Mouse (Mus musculus) kidney, embryonic 16.5 days (tissue): Measurements from ENCODE around the gene Slc1a7. TPM values are rescaled to one million over a fixed set of nuclear protein-coding genes. Genes with fewer than 3 reads are reported as not detected.

Experiments used
- ATAC-seq: fragments of 200-750 bp; cut with Nextera tagmentation; 2 replicates; pipeline ENCODE4 v1.8.0; 2017; ENCODE audit warnings: moderate TSS enrichment; ENCODE audit not compliant: low FRiP score, low TSS enrichment
- H3K27ac ChIP-seq: fragments of 300-500 bp; sonication (generic); 2 replicates; pipeline ENCODE4 v1.5.1; 2014; ENCODE audit warnings: low read length
- H3K27me3 ChIP-seq: fragments of 300-500 bp; sonication (generic); 2 replicates; pipeline ENCODE4 v1.6.1; 2014; ENCODE audit warnings: low read length, control low read depth, mixed read lengths; ENCODE audit not compliant: insufficient read depth
- H3K36me3 ChIP-seq: fragments of 300-500 bp; sonication (generic); 2 replicates; pipeline ENCODE4 v1.6.1; 2014; ENCODE audit warnings: low read length, control low read depth, mixed read lengths; ENCODE audit not compliant: insufficient read depth
- H3K4me1 ChIP-seq: fragments of 300-500 bp; sonication (generic); 2 replicates; pipeline ENCODE4 v1.6.1; 2014; ENCODE audit warnings: low read length, control low read depth, mixed read lengths; ENCODE audit not compliant: insufficient read depth
- H3K4me2 ChIP-seq: fragments of 300-500 bp; sonication (generic); replicated peaks from 2 replicates; pipeline ENCODE4 v1.6.1; 2014; ENCODE audit warnings: low read depth, low read length
- H3K4me3 ChIP-seq: fragments of 300-500 bp; sonication (generic); 2 replicates; pipeline ENCODE4 v1.5.1; 2014; ENCODE audit warnings: mild to moderate bottlenecking, low read length
- H3K9ac ChIP-seq: fragments of 300-500 bp; sonication (generic); replicated peaks from 2 replicates; pipeline ENCODE4 v1.6.1; 2014; ENCODE audit warnings: low read length
- H3K9me3 ChIP-seq: fragments of 300-500 bp; sonication (generic); 2 replicates; pipeline ENCODE4 v1.6.1; 2016; ENCODE audit warnings: low read length, control low read depth
- WGBS: fragments of 180-500 bp; shearing (Covaris S2); extraction: QIAGEN DNeasy Blood & Tissue Kit; methylation state at CpG from one replicate; pipeline ENCODE4 v1.1.7; 2014; 5-methylcytosine and 5-hydroxymethylcytosine counted together
- polyA plus RNA-seq: library from polyadenylated mRNA; unstranded; fragments of >200 nt; fragmentation: Nextera tagmentation; extraction: Ambion mirVana; gene quantifications from 2 replicates; pipeline ENCODE4 v1.2.1, GENCODE M21; 2015

Gene Slc1a7
- polyA plus RNA-seq, 1 experiment from 2014 or later, result not detected

DNA sequence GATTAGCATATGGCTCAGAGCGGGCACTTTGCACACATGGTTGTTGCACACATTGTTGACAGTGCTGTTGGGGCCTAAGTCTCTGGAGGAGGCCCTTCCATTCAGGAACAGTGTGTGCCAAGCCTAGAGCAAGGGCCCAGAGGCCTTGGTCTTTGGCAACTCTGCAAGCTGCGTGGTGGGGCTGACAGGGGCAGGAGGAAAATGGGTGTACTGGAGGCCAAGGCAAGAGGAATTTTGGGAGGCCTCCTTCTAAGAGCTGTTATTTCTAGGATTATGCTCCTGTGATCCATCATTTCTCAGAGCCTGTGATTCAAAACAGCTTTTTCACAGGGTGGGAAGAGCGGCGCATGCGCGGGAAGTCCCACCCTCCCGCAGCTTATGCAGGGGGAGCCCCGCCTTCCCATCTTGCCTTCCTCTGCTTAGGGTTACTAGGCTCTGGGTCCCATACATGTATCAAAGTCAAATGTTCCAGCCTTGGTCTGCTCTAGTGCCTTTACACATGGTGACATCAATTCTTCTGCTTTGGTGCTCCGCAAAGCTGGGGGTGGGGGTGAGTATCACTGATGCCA, 28.4 kb downstream of the Slc1a7 start:
- Histone ChIP-seq H3K27ac (no peak overlapping the region), H3K9me3 (0 out of 2 replicates have a peak, but pooled peaks cover 3% of the 10 kb centered on the region), H3K4me3 (no peak overlapping the region), H3K27me3 (no peaks in the 10 kb centered on the region), H3K4me1 (peaks cover 4% of the 10 kb centered on the region; the same call in 1 of the 2 replicates), H3K9ac (no peak overlapping the region), H3K4me2 (no peak overlapping the region), H3K36me3 (no peaks in the 10 kb centered on the region)
- 88% methylated on average over 9 of the region's 9 CpGs for WGBS
- no peak for ATAC-seq

DNA sequence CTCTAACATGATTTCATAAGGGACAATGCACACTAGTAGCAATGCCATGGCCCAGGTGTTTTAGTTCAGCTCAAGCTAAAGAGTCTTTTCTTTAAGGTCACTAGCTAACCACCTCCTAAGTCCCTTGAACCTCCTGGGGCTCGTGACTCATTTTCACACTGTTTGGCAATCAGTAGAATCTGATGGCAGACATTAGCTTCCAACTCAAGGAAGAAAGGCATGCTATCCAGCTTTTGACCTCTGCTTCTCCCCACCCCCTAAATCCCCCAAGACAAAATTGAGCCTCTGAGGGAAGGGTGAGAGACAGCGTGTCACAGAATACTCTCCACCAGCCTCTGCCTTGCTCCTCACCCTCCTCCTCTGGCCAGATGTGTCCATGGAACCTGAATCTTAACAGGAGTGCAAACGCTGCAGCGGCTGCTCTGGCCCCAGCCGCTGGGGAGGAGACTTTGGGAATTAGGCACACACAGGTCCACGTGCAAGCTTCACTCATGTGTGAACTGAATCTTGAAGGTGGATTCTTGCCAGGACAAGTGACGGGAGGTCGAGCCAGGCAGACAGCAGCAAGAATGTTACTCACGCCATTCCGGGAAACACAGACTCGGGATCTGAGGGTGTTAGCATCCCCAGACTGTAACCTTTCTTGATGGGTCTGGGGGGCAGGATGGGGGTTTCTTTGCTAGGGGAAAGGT, 30.7 kb downstream of the Slc1a7 start:
- WGBS, result 13% methylated on average over 11 of the region's 11 CpGs
- no peak; the same call in 1 of the 2 replicates for ATAC-seq

DNA sequence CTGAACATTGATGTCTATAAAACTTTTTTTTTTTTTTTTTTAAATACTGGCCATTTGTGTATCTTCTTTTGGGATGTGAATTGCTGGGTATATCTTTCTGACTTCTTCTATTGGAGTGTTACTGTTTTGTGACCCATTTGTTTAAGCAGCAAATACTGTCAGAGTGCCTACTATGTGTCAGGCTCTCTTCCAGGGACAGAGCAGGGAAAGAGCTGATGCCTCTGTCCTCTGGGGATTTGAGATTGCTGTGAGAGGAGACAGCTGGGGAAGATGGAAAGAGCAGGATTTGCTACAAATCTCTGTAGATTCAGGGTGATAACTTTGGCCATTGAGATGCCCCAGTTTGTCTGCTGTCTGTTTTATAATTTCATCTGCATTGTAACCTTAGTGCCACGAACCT, 31.2 kb downstream of the Slc1a7 start:
- Histone ChIP-seq H3K36me3 (no peaks in the 10 kb centered on the region), H3K27me3 (no peaks in the 10 kb centered on the region), H3K27ac (no peak overlapping the region), H3K4me3 (no peak overlapping the region), H3K4me1 (peaks cover 4% of the 10 kb centered on the region; the same call in 1 of the 2 replicates), H3K9ac (no peak overlapping the region), H3K4me2 (no peak overlapping the region), H3K9me3 (0 out of 2 replicates have a peak, but pooled peaks cover 3% of the 10 kb centered on the region)
- WGBS, result 63% methylated on average over 1 of the region's 1 CpGs
- ATAC-seq, result no peak

More for the DNA sequence above, 30.7 kb downstream of the Slc1a7 start:
- Histone ChIP-seq H3K9me3 (0 out of 2 replicates have a peak, but pooled peaks cover 3% of the 10 kb centered on the region), H3K27me3 (no peaks in the 10 kb centered on the region), H3K4me1 (peaks cover 4% of the 10 kb centered on the region; the same call in 1 of the 2 replicates), H3K36me3 (no peaks in the 10 kb centered on the region), H3K9ac (no peak overlapping the region), H3K27ac (no peak overlapping the region), H3K4me2 (no peak overlapping the region), H3K4me3 (no peak overlapping the region)

DNA sequence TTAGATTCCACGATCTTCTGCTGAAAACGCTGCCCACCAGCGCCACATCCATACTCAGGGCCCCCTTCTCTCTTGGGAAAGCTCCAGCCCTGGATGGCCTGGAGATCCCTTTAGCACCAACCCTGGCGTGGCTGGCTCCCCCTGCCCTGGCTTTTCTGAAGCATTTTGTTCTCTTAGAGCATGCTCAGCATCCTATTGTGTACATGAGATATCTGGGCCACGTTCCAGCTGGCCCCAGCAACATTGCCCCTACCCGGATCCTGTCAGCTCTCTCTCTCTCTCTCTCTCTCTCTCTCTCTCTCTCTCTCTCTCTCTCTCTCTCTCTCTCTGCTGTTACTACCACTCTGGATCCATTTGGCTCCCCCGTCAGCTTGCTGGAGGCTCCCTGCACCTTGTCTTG, 37.2 kb downstream of the Slc1a7 start:
- WGBS, result 70% methylated on average over 7 of the region's 7 CpGs
- Histone ChIP-seq H3K4me2 (no peak overlapping the region), H3K9ac (no peak overlapping the region), H3K36me3 (no peaks in the 10 kb centered on the region), H3K27me3 (no peaks in the 10 kb centered on the region), H3K4me1 (no peaks in the 10 kb centered on the region), H3K4me3 (no peak overlapping the region), H3K27ac (no peak overlapping the region), H3K9me3 (no peaks in the 10 kb centered on the region)
- no peak for ATAC-seq

DNA sequence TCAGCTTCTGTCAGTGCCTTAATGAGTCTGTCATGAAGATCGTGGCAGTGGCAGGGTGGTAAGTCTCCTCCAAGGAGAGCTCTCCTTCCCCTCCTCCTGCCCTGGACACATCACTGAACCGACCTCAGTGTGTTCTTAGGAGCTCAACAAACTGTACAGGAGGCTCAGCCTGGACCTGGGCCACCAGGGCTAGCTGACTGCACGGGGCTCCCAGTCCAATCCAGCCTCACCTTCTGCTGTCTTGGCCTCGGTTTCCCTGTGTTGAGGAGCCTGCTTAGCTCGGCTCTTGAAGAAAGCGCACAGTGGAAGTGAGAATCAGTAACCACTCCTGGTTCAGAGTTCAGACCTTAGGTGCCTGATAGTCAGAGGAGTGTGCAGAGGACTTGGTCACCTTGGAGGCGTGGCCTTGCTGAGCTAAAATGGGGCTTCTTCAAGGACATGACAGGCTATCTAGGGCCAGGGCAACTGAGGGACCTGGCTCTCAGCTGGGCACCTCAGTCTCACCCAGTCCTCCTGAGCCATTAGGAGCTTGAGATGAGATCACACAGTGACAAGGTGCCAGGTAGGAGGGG, 39.5 kb downstream of the Slc1a7 start:
- Histone ChIP-seq H3K4me2 (no peak overlapping the region), H3K4me1 (no peaks in the 10 kb centered on the region), H3K9me3 (no peaks in the 10 kb centered on the region), H3K9ac (no peak overlapping the region), H3K27me3 (no peaks in the 10 kb centered on the region), H3K27ac (no peak overlapping the region), H3K36me3 (no peaks in the 10 kb centered on the region), H3K4me3 (no peak overlapping the region)
- WGBS, result 86% methylated on average over 7 of the region's 7 CpGs
- no peak for ATAC-seq

DNA sequence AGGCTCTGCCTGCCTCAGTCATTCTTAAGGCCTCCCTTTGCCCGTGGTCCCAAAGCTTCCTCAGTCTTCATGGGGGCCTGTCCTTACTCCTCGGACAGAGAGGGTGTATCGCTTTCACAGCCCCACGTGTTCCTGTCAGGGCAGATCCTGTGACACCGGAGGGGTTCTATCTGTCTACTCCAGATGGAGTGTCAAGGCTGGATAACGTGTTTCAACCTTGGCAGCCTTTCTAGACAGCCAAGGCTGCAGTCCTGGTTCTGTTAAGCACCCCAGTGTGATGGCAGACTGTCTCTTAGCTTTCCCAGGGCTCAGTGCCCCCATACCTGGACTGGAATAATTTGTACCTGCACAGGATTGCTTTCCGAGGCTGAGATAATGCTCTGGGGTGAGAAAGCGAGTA, 40.4 kb downstream of the Slc1a7 start:
- Histone ChIP-seq H3K9ac (no peak overlapping the region), H3K9me3 (no peaks in the 10 kb centered on the region), H3K36me3 (no peaks in the 10 kb centered on the region), H3K4me1 (no peaks in the 10 kb centered on the region), H3K4me2 (no peak overlapping the region), H3K27ac (no peak overlapping the region), H3K27me3 (no peaks in the 10 kb centered on the region), H3K4me3 (no peak overlapping the region)
- 50% methylated on average over 8 of the region's 8 CpGs for WGBS
- no peak for ATAC-seq

- no peaks in the 10 kb centered on the region for H3K27me3 ChIP-seq
- no peaks in the 10 kb centered on the region for H3K4me1 ChIP-seq
- H3K27ac ChIP-seq, result no peak overlapping the region
- H3K9ac ChIP-seq, result no peak overlapping the region
- 68% methylated on average over 2 of the region's 2 CpGs for WGBS
- no peak overlapping the region for H3K4me2 ChIP-seq
- H3K4me3 ChIP-seq, result no peak overlapping the region
- no peaks in the 10 kb centered on the region for H3K9me3 ChIP-seq
- H3K36me3 ChIP-seq, result no peaks in the 10 kb centered on the region
- no peak for ATAC-seq
Observed at GRCm38 (mm10) chr4:108014466-108014865, 46.3 kb downstream of the Slc1a7 start.

- H3K36me3 ChIP-seq, result no peaks in the 10 kb centered on the region
- no peak for ATAC-seq
- no peak overlapping the region for H3K4me2 ChIP-seq
- no peaks in the 10 kb centered on the region for H3K4me1 ChIP-seq
- no peak overlapping the region for H3K27ac ChIP-seq
- no peak overlapping the region for H3K9ac ChIP-seq
- no peak overlapping the region for H3K4me3 ChIP-seq
- no peaks in the 10 kb centered on the region for H3K9me3 ChIP-seq
- H3K27me3 ChIP-seq, result no peaks in the 10 kb centered on the region
- 72% methylated on average over 14 of the region's 14 CpGs for WGBS
Observed at GRCm38 (mm10) chr4:108015067-108015765, 47.1 kb downstream of the Slc1a7 start.

- WGBS, result 89% methylated on average over 3 of the region's 3 CpGs
- Histone ChIP-seq H3K27me3 (no peaks in the 10 kb centered on the region), H3K36me3 (no peaks in the 10 kb centered on the region), H3K4me2 (no peak overlapping the region), H3K4me3 (no peak overlapping the region), H3K9me3 (no peaks in the 10 kb centered on the region), H3K4me1 (no peaks in the 10 kb centered on the region), H3K27ac (no peak overlapping the region), H3K9ac (no peak overlapping the region)
- ATAC-seq, result no peak
Observed at GRCm38 (mm10) chr4:108016321-108016720, 48.2 kb downstream of the Slc1a7 start.
